Mouse (Mus musculus) neutrophil, adult 65 days (primary cell): ENCODE results near the gene AL731706.2. TPM values are rescaled to one million over a fixed set of nuclear protein-coding genes. Genes with fewer than 3 reads are reported as not detected.

Experiments used
- total RNA-seq: library from RNA; stranded (reverse); gene quantifications from 2 replicates; pipeline ENCODE4 v1.2.4, GENCODE M21; 2023

The AL731706.2 gene
- 15.5 TPM in 1 of 2 replicates, not detected in the other for total RNA-seq

GRCm38 (mm10) chr2:136885579-136885978, at the start of gene AL731706.2:
Gene AL731706.2, minus strand, starts transcription at chr2:136885679.

GRCm38 (mm10) chr2:136891068-136891950, 5.8 kb upstream of the AL731706.2 start, which contains the start of the genes Slx4ip, AL731706.1 and Mkks:
Gene Slx4ip, plus strand, starts transcription at chr2:136891218.
Gene AL731706.1, minus strand, starts transcription at chr2:136891389.
Gene Mkks, minus strand, starts transcription at chr2:136891389.

Other genes starting within 250 kb of the AL731706.2 start
- gene Snap25, start 172.2 kb downstream of the AL731706.2 start, total RNA-seq, result not detected in 2 replicates
- 4.1 and 4.6 TPM in 2 replicates for gene Slx4ip, start 5.5 kb upstream of the AL731706.2 start, total RNA-seq
- 1.8 and 8.1 TPM in 2 replicates for gene AL731706.1, start 5.7 kb upstream of the AL731706.2 start, total RNA-seq
- 1.1 and 5.1 TPM in 2 replicates for gene Mkks, start 5.7 kb upstream of the AL731706.2 start, total RNA-seq
- gene Jag1, start 231.0 kb upstream of the AL731706.2 start, total RNA-seq, result 5.2 and 6.4 TPM in 2 replicates